Mouse (Mus musculus): ENCODE data around the gene Spz1. TPM values are rescaled to one million over a fixed set of nuclear protein-coding genes. Genes with fewer than 3 reads are reported as not detected.

Spz1 gene
- not detected for polyA plus RNA-seq (2017; shearing (Covaris generic))

DNA sequence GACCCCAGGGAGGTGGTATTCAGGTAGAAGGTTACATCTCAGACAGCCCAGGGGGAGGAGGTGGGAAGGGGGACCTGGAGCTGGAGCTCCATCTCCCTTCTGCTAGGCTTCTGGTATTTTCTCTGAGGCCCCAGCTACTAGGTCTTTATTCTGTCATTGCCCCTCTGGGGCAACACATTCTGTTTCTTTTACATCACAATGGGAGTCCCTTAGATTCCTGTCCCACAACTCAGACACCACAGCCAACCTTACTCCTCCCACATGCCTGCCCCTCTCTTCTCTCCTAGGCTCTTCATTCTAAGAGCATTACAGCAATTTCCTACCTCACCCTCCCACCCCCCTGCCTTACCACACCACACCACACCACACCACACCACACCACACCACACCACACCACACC lies at the start of gene Spz1:
Gene Spz1 (minus strand): TSS at position 101 of the 400 bp plus-strand sequence.
- ATAC-seq: no peak

DNA sequence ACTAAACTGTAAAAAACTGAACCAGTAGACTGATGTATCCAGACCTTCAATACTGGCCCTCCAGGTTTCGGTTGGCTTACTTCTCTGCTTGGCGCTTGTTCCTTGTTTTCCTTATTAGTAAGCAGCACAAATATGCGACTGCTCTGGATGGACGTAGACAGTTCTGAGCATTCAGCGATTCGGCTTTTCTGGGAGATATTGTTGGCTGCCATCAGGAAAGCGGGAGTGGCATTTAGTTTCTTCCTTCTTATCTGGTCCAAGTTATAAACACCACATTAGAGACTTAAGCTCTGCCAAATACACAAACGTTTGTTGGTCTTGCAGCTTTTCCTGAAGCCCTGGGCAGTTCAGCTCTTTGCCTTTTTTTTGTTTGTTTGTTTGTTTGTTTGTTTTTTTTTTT lies 40.5 kb upstream of the Spz1 start:
- ATAC-seq: no peak

DNA sequence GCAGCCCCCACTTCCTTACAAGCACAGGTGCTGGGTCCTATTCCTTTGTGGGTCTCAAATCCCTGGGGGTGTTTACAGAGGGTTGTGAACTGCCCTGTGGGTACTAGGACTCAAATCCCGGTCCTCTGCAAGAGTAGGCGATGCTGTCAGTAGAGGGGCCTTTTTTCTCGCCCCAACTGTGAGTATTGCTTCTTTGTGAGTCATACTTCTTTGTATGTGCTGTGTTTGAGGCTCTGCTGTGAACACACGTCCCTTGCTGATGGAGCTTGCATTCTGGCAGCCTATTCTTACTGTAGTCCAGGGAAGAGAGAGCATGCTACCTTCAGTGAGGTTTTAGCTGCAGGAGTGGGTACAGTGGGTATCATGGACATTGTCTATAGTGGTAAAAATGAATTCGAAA lies 39.2 kb upstream of the Spz1 start:
- no peak for ATAC-seq

DNA sequence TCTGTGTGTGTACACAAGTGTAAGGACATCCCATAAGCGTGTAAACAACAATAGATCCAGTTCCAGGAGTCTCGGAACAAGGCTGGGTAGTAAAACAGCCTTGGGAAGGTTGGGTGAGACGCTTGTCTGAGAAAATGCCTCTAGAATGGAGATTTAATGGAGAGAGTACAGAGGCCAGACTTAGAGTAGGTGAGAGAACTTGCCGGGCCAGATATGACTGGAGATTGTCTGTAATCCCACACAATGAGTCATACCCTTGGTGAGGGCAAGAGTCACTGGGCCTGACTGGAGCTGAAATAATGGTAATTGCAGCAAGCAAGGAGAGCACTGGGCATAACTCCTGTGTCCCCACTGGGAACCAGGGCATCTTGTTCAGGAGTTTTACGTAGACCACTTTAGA lies 37.1 kb upstream of the Spz1 start:
- ATAC-seq: no peak

- ATAC-seq: no peak
Observed at GRCm38 (mm10) chr13:92611917-92612316, 35.9 kb upstream of the Spz1 start.

DNA sequence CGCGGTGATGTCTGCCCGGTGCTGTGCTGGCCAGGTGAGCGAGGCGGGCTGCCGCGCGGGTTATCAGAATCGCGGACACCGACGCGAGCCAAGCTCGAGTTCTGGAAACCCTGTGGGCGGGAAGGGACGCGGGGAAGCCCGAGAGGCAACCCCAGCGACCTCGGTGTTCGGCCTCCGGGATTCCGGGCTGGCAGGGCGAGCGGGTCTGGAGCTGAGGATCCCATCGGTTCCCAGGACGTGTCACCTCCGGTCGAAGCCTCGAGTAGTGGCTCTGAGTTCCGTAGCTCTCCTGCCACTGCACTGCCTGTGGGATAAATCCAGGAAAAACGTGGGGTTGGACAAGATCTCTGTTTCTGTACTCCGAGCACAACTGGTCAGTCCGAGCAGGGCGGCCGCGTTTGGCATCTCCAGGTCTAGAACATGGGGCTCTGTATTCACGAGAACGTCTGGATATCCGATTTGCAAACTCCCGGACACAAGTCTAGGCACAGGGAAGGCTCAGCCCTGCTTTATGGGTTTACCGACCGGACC lies 35.3 kb upstream of the Spz1 start:
- peak; percentile 18 for ATAC-seq

GRCm38 (mm10) chr13:92610311-92611221 lies 34.6 kb upstream of the Spz1 start, which contains the start of gene Serinc5:
Gene Serinc5, plus strand, starts transcription at chr13:92611091.
- ATAC-seq: peak; percentile 90

GRCm38 (mm10) chr13:92609486-92610310 lies 33.7 kb upstream of the Spz1 start:
- peak; percentile 13 for ATAC-seq

GRCm38 (mm10) chr13:92605306-92605705 lies 29.3 kb upstream of the Spz1 start:
- ATAC-seq: peak; percentile 31

DNA sequence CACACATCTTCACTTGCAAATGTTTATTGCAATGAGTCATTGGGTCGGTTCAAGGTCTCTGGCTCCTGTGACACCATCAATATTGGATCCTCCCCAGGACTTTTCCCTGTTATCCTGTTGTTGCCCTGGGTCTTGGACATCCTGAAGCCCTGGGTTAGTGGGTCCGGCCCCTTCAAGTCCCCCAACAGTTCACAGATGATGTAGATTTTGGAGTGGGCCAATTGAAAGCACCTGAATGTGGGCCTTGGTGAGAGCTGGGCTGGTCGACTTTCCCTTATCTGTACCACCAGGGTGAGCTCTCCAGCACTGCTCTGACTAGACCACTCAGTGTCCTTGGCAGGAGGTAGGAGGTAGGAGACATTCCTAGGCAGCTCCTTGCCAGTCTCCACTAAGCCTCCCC lies 19.5 kb upstream of the Spz1 start:
- ATAC-seq: no peak

DNA sequence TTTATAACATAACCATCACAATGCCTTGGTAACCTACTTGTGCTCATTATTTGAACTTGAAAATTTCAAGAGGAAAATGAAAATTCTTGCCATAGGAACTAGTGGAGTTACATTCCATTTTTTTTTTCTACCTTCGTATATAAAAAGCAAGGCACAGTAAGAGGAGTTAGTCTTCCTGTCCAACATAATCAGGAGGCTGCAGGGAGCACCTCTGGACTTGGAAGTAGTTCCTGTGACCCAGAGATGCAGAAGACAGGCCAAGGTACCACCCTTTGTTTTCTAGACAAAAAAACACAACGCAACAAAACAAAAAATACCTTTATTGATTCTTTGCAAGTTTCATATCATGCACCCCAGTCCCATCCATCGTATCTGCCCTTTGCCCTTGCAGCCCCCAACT lies 18.9 kb upstream of the Spz1 start:
- ATAC-seq: no peak

DNA sequence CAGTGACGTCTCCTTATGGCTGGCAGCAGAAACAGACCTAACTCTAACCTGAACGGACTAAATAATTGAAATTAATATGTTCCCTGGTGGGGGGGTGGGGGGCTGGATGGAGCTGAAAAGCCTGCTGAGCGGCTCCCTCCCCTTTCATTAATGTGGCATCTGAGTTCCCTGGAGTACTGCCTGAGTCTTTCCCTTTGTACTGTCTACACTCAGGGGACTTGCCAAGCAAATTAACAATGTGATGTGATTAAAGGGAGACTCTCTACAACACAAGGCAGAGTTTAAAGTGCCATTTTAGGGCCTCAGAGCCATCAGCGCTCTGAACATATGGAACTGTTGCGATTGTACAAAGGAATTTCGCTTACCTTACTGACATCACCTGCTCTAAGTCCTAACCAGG lies 18.5 kb upstream of the Spz1 start:
- no peak for ATAC-seq

- ATAC-seq: no peak
Observed at GRCm38 (mm10) chr13:92593731-92594396, 17.9 kb upstream of the Spz1 start.

DNA sequence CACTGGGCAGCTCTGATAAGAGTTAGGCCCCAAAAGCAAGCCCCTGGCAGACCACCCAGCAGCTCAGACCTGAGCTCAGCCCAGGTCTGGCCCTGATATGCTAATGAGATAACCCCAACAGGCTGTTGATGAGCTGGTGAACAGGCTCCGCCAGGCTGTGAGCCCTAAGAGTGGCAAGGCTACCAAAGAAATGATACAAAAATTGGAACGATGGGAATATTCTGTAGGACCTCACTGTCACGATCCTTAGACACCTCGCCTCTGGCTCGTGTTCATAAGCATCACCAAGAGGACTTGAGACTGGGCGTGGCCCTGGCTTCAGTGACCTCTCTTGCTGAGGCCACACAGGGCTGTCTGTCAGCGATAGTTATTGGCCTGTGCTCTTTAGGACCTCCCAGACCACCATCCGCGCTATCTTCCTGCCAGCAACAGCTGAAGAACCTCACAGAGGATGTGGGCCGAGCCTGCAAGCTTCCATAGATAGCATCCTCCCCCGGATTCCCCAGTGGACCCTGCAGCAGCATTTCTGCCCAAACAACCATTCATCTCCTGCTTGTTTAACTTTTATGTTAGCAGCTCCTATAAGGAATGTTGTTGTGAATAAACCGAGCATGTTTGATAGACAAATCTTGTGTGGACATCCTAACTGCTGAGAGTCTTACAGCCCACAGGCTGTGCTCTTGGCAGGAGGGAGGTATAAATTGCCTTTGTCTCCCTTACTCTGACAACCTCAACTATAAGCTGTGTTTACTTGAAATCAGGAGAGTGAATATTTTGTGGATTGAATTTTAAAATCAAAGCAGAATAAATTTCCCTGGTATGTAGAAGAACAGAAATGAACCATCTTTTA lies 17.0 kb upstream of the Spz1 start:
- no peak for ATAC-seq

GRCm38 (mm10) chr13:92592268-92592785 lies 16.4 kb upstream of the Spz1 start:
- no peak for ATAC-seq

DNA sequence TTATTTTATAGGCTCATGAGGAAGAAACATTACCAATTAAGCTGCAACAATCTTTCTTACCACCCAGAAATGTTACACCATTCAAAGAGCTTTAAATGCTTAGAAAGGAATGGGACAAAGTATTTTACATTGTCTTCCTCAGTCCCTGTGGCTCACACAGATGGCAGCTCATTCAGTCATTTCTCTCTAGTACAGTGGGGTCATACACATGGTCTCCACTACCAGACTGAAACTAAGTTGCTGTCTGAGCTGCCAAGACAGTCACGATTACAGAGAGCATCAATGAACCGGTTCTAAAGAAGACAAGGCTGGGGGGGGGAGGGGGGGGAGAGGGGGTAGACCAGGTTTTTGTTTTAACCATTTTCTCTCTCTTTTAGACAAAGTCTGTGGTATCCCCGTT lies 15.3 kb upstream of the Spz1 start:
- ATAC-seq: no peak

- no peak for ATAC-seq
Observed at GRCm38 (mm10) chr13:92589255-92589654, 13.3 kb upstream of the Spz1 start.

DNA sequence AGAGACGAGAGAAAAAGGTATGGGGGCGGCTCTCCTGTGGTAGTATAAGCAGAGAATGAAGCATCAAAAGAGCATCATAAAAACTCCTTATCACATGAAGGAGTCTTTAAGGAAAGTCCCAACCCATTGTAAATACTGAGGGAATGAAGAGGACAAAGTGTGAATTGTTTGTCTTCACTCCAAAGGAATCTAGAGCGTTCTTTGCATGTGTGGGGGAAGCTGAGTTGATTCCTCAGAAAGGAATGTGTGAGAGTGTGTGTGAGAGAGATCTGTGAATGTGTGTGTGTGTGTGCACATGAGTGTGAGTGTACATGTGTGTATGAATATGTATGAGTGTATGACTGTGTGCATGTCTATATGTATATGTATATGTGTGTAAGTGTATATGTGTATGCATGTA lies 12.7 kb upstream of the Spz1 start:
- no peak for ATAC-seq

GRCm38 (mm10) chr13:92584094-92584717 lies 8.2 kb upstream of the Spz1 start:
- ATAC-seq: no peak

DNA sequence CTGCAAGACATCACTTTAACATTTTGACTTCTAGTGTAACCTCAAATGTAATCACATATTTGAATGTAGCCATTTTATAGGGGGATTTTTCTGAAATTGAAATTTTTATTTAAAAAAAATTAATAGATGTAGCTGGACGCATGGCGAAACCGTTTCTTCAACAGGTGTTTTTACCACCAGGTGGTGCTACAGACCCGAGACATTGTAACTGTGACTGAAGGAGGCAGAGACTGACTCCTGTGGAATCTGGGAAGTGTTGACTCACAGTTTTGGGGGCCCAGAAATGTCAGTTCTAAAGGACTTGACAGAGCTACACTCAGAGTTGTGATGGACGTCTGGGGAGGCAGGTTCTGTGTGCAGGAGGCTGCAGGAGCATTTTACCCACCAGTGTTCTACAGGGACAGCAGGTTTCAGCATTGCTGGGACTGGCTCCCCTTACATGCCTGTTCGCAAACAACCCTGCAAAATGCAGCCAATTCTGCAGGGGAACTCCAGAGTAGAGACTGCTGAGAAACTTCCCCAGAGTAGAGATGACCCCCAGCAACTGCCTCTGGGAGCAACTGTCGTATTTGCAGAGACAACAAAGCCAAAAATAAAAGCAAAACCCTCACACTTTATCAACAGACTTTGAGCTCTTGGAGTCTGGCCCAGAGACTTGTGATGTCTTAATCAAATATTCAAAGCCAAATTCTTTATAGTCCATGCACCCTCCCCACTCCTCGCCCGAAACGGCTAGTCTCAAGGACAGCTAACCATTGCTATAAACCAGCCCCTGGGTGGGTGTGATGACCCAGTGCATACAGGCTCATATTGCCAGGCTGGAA lies 4.5 kb upstream of the Spz1 start:
- ATAC-seq: peak; percentile 84

Measured in CD4-positive, CD25-positive, alpha-beta regulatory T cell, adult 4 months (primary cell).